Mouse (Mus musculus): ENCODE results near the gene Setd5. TPM values are rescaled to one million over a fixed set of nuclear protein-coding genes. Genes with fewer than 3 reads are reported as not detected.

Gene Setd5
- polyA plus RNA-seq, 1 experiment from 2014 or later: 19.8 TPM

DNA sequence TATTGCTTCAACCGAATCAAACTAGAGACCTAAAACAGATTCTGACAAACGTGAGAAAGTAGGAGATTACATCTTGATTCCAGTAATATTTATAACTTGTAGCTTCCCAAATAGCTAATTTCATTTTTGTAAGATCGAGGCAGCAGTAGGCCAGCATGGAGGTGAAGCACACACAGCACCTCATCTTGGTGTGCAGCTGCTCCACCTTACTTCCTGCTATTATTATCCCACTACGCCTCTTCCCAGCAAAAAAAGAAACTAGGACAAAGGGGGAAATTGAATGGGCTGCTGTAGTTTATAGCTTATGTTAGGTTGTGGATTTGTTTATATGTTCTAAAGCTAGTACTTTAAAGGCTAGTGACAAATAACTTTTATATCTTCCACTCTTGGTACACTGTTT, 7.4 kb downstream of the Setd5 start:
- 61% methylated on average over 4 of the region's 4 CpGs for WGBS (ENCODE audit: insufficient replicate concordance)
- Histone ChIP-seq H3K4me3 (replicated peaks) (no peak overlapping the region), H3K9me3 (replicated peaks) (no peaks in the 10 kb centered on the region), H3K9ac (no peak overlapping the region), H3K36me3 (peaks cover 8% of the 10 kb centered on the region; the same call in 1 of the 2 replicates), H3K27ac (no peak overlapping the region), H3K27me3 (no peaks in the 10 kb centered on the region), H3K4me1 (replicated peaks) (peaks cover 37% of the 10 kb centered on the region), H3K4me2 (no peak overlapping the region)
- DNase-seq (no peak), ATAC-seq (ENCODE audit: low read depth) (no peak)

GRCm38 (mm10) chr6:113093206-113093605, 16.0 kb downstream of the Setd5 start:
- DNase-seq: no peak
- H3K36me3 ChIP-seq: peaks cover 6% of the 10 kb centered on the region
- ATAC-seq (ENCODE audit: low read depth): no peak
- H3K9ac ChIP-seq: no peak overlapping the region
- no peaks in the 10 kb centered on the region for H3K27me3 ChIP-seq
- 83% methylated on average over 3 of the region's 3 CpGs for WGBS (ENCODE audit: insufficient replicate concordance)
- no peak overlapping the region for H3K4me3 ChIP-seq (replicated peaks)
- no peak overlapping the region for H3K4me2 ChIP-seq
- H3K4me1 ChIP-seq (replicated peaks): peaks cover 19% of the 10 kb centered on the region
- no peaks in the 10 kb centered on the region for H3K9me3 ChIP-seq (replicated peaks)
- H3K27ac ChIP-seq: no peak overlapping the region

- Histone ChIP-seq H3K27me3 (no peaks in the 10 kb centered on the region), H3K9me3 (replicated peaks) (no peaks in the 10 kb centered on the region), H3K4me3 (replicated peaks) (no peak overlapping the region), H3K36me3 (peaks cover 3% of the 10 kb centered on the region), H3K4me1 (replicated peaks) (peaks cover 33% of the 10 kb centered on the region), H3K9ac (no peak overlapping the region), H3K27ac (no peak overlapping the region), H3K4me2 (no peak overlapping the region)
- WGBS (ENCODE audit: insufficient replicate concordance): 47% methylated on average over 1 of the region's 1 CpGs
- no peak for DNase-seq
- ATAC-seq (ENCODE audit: low read depth): no peak
Observed at GRCm38 (mm10) chr6:113095547-113095946, 18.4 kb downstream of the Setd5 start.

DNA sequence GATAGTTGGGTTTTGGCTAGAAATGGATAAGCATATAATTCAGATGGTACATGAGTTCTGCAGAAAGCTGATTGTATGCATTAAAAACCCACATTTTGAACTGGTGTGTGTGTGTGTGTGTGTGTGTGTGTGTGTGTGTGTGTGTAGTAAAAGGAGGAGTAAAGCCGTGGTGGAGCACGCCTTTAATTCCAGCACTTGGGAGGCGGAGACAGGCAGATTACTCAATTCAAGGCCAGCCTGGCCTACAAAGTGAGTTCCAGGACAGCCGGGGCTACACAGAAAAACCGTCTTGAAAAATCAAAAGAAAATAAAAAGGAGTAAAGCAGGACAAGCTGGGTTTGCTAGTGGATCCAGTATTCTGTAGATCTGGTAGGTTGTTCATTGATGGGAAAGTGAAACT, 20.5 kb downstream of the Setd5 start:
- peaks cover 3% of the 10 kb centered on the region; the same call in 1 of the 2 replicates for H3K36me3 ChIP-seq
- ATAC-seq (ENCODE audit: low read depth): no peak
- H3K27ac ChIP-seq: no peak overlapping the region
- H3K4me2 ChIP-seq: no peak overlapping the region
- no peak overlapping the region for H3K9ac ChIP-seq
- 72% methylated on average over 5 of the region's 5 CpGs for WGBS (ENCODE audit: insufficient replicate concordance)
- H3K4me1 ChIP-seq (replicated peaks): peaks cover 42% of the 10 kb centered on the region
- no peaks in the 10 kb centered on the region for H3K9me3 ChIP-seq (replicated peaks)
- no peak for DNase-seq
- no peak overlapping the region for H3K4me3 ChIP-seq (replicated peaks)
- no peaks in the 10 kb centered on the region for H3K27me3 ChIP-seq

DNA sequence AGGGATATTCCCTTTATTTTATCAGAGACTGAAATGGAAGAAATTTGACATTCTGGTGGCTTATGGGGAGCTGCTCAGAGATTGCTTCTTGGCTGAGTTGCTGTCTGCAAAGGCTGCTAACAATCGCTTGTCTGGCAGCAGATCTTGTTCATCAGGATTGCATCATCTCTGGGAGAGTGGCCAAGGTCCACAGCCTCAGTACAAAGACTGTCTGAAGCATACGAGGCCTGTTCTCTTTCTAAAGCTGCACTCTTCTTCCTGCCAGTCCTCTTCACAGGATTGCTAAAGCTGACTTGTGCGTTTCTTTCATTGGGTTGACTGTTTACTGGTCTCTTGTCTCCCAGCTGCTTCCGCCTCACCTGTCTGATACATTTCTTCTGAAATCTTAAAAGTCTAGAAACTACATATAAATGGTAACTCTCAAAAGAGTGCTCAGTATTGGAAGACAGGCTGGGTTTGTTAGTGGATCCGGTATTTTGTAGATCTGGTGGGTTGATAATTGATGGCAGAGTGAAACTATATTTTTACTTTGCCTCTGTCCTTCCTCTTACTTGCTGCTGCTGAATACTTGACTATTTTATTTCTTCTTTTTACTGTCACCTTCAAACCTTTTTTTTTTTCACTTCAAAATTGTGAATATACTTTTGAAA, 22.6 kb downstream of the Setd5 start:
- peak overlapping the region; percentile 21; the same call in 1 of the 2 replicates for H3K4me2 ChIP-seq
- H3K4me1 ChIP-seq (replicated peaks): peaks cover 42% of the 10 kb centered on the region
- 32% methylated on average over 5 of the region's 5 CpGs for WGBS (ENCODE audit: insufficient replicate concordance)
- H3K4me3 ChIP-seq (replicated peaks): no peak overlapping the region
- H3K36me3 ChIP-seq: peaks cover 2% of the 10 kb centered on the region
- no peaks in the 10 kb centered on the region for H3K27me3 ChIP-seq
- peak; percentile 61 for ATAC-seq (ENCODE audit: low read depth)
- DNase-seq: no peak
- peak overlapping the region; percentile 63 for H3K27ac ChIP-seq
- 0 out of 2 replicates have a peak overlapping the region, but pooled peaks have one; percentile 3 for H3K9ac ChIP-seq
- no peaks in the 10 kb centered on the region for H3K9me3 ChIP-seq (replicated peaks)

- 84% methylated on average over 4 of the region's 4 CpGs for WGBS (ENCODE audit: insufficient replicate concordance)
Observed at GRCm38 (mm10) chr6:113102541-113102940, 25.4 kb downstream of the Setd5 start.

GRCm38 (mm10) chr6:113103765-113104164, 26.6 kb downstream of the Setd5 start:
- Histone ChIP-seq H3K4me2 (no peak overlapping the region), H3K4me1 (replicated peaks) (peaks cover 19% of the 10 kb centered on the region), H3K9me3 (replicated peaks) (no peaks in the 10 kb centered on the region), H3K9ac (no peak overlapping the region), H3K36me3 (peaks cover 19% of the 10 kb centered on the region), H3K27ac (no peak overlapping the region), H3K4me3 (replicated peaks) (no peak overlapping the region), H3K27me3 (no peaks in the 10 kb centered on the region)
- ATAC-seq (ENCODE audit: low read depth) (peak; percentile 68), DNase-seq (peak; percentile 48)

More at GRCm38 (mm10) chr6:113102541-113102940, 25.4 kb downstream of the Setd5 start:
- H3K9ac ChIP-seq: no peak overlapping the region
- H3K36me3 ChIP-seq: peaks cover 16% of the 10 kb centered on the region
- no peaks in the 10 kb centered on the region for H3K27me3 ChIP-seq
- H3K4me3 ChIP-seq (replicated peaks): no peak overlapping the region
- peaks cover 26% of the 10 kb centered on the region for H3K4me1 ChIP-seq (replicated peaks)
- H3K9me3 ChIP-seq (replicated peaks): no peaks in the 10 kb centered on the region
- H3K27ac ChIP-seq: no peak overlapping the region
- ATAC-seq (ENCODE audit: low read depth) (no peak), DNase-seq (no peak)
- no peak overlapping the region for H3K4me2 ChIP-seq

DNA sequence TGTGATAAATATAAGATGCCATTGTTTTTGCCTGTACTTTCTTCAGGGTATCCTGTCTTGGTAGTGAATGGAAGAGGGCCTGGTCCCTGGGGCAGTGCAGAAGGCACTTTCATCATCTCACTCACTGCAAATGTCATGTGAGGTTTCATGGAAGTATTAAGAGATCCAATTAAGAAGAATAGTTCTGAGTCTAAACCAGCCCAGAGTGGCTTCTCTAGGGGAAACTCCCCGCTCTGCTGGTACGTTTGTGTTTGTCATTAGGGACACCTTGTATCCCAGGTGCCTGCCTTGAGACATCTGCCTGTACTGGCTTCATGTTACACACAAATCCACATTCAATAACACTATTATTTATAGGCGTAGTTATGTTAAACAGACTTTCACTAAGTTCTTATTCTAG, 32.2 kb downstream of the Setd5 start:
- Histone ChIP-seq H3K4me1 (replicated peaks) (no peaks in the 10 kb centered on the region), H3K9ac (no peak overlapping the region), H3K36me3 (peaks cover 61% of the 10 kb centered on the region), H3K27me3 (no peaks in the 10 kb centered on the region), H3K27ac (no peak overlapping the region), H3K4me3 (replicated peaks) (no peak overlapping the region), H3K9me3 (replicated peaks) (no peaks in the 10 kb centered on the region), H3K4me2 (no peak overlapping the region)
- ATAC-seq (ENCODE audit: low read depth) (no peak), DNase-seq (no peak)
- 77% methylated on average over 3 of the region's 3 CpGs for WGBS (ENCODE audit: insufficient replicate concordance)

- no peaks in the 10 kb centered on the region for H3K4me1 ChIP-seq (replicated peaks)
- H3K9me3 ChIP-seq (replicated peaks): no peaks in the 10 kb centered on the region
- no peak overlapping the region for H3K27ac ChIP-seq
- no peak for DNase-seq
- peaks cover 62% of the 10 kb centered on the region for H3K36me3 ChIP-seq
- 87% methylated on average over 7 of the region's 7 CpGs for WGBS (ENCODE audit: insufficient replicate concordance)
- no peak overlapping the region for H3K9ac ChIP-seq
- no peak for ATAC-seq (ENCODE audit: low read depth)
- no peak overlapping the region for H3K4me3 ChIP-seq (replicated peaks)
- H3K4me2 ChIP-seq: no peak overlapping the region
- no peaks in the 10 kb centered on the region for H3K27me3 ChIP-seq
Observed at GRCm38 (mm10) chr6:113109956-113110355, 32.8 kb downstream of the Setd5 start.

DNA sequence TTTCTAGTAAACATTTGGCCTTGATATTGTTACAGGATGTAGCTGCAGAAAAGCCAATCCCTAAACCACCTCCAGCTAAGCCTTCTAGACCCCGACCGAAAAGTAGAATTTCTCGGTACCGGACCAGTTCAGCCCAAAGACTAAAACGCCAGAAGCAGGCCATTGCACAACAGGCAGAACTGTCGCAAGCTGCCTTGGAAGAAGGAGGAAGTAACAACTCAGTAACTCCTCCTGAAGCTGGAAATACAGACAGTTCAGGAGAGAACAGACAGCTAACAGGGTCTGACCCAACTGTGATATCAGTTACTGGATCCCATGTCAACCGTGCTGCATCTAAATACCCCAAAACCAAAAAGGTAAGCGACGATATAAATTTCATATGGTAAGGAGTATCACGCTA, 43.6 kb downstream of the Setd5 start:
- Histone ChIP-seq H3K27ac (no peak overlapping the region), H3K9ac (no peak overlapping the region), H3K9me3 (replicated peaks) (no peaks in the 10 kb centered on the region), H3K4me3 (replicated peaks) (no peak overlapping the region), H3K36me3 (peaks cover 80% of the 10 kb centered on the region), H3K4me1 (replicated peaks) (no peaks in the 10 kb centered on the region), H3K4me2 (no peak overlapping the region), H3K27me3 (no peaks in the 10 kb centered on the region)
- WGBS (ENCODE audit: insufficient replicate concordance): 83% methylated on average over 10 of the region's 10 CpGs
- ATAC-seq (ENCODE audit: low read depth) (no peak), DNase-seq (no peak)

DNA sequence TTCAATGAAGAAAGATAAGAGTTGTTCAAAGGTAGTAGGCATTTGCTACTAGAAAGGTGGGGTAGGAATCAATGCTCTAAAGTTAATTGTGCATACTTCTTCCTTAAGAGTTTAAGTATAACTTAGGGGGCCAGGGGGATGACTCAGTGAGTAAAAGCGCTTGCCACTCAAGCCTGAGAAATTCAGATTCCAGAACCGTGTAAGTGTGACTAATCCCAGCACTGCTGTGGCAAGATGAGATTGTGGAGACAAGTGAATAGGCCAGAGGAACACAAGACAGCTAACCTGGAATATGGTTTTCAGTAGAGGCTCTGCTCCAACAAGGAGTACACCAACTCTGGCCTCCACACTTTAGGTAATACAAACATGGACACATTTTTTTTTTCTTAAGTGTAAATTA, 56.2 kb downstream of the Setd5 start:
- H3K4me3 ChIP-seq (replicated peaks): no peak overlapping the region
- DNase-seq (no peak), ATAC-seq (ENCODE audit: low read depth) (no peak)
- H3K4me2 ChIP-seq: no peak overlapping the region
- no peaks in the 10 kb centered on the region for H3K27me3 ChIP-seq
- no peak overlapping the region for H3K9ac ChIP-seq
- no peak overlapping the region for H3K27ac ChIP-seq
- H3K4me1 ChIP-seq (replicated peaks): no peaks in the 10 kb centered on the region
- WGBS (ENCODE audit: insufficient replicate concordance): 77% methylated on average over 2 of the region's 2 CpGs
- H3K36me3 ChIP-seq: peaks cover 53% of the 10 kb centered on the region
- H3K9me3 ChIP-seq (replicated peaks): no peaks in the 10 kb centered on the region

DNA sequence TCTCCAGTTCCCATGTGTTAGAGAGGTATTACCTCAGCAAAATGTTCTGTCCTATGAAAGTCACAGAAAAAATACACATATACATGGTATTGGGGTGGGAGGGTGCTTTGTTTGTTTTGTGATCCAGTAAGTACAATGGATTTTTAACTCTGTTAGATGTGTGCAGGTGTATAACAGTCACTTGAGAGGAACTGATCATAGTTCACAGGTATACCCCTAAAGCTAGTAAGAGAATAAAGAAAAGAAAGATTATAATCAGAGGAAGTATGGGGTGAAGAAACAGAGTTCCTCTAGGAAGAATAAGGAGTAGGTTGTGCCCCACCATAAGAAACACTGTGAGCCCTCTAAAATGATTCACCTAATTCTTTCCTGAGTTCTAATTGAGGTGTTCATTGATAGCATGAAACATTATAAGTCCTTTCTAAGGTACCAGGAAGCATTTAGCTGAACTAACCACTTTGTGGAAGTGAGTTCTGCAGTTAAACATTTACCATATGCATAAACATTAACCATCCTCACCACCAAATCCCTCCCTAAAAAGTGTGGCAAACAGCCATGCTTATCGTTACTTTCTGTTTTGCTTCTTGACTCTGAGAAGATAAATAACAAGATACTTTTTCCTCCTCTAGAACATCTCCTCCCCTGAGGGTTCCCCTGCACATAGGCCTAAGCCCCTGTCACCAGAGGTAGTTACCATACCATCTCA, 64.4 kb downstream of the Setd5 start:
- H3K4me1 ChIP-seq (replicated peaks): 0 out of 2 replicates have a peak, but pooled peaks cover 4% of the 10 kb centered on the region
- no peak overlapping the region for H3K4me3 ChIP-seq (replicated peaks)
- peaks cover 74% of the 10 kb centered on the region for H3K36me3 ChIP-seq
- WGBS (ENCODE audit: insufficient replicate concordance): 80% methylated on average over 1 of the region's 1 CpGs
- H3K27me3 ChIP-seq: no peaks in the 10 kb centered on the region
- H3K9me3 ChIP-seq (replicated peaks): no peaks in the 10 kb centered on the region
- no peak overlapping the region for H3K9ac ChIP-seq
- H3K27ac ChIP-seq: no peak overlapping the region
- H3K4me2 ChIP-seq: peak overlapping the region; percentile 35
- DNase-seq (no peak), ATAC-seq (ENCODE audit: low read depth) (0 out of 2 replicates have a peak, but pooled peaks have one; percentile 15)
